Mouse (Mus musculus): ENCODE data around the gene Ampd2. TPM values are rescaled to one million over a fixed set of nuclear protein-coding genes. Genes with fewer than 3 reads are reported as not detected.

Gene Ampd2
- polyA plus RNA-seq, 1 experiment from 2014 or later, result 66.2 TPM

Other genes with a start within 250 kb of the Ampd2 start
- 0.13 TPM in 1 of 2 replicates, not detected in the other for gene Eps8l3, start 209.4 kb downstream of the Ampd2 start, polyA plus RNA-seq (2015; fragmentation: Nextera tagmentation; extraction: Ambion mirVana)
- gene Gstm5, start 190.8 kb downstream of the Ampd2 start, polyA plus RNA-seq (2015; fragmentation: Nextera tagmentation; extraction: Ambion mirVana), result 248 and 252 TPM in 2 replicates
- gene Gstm7, start 154.8 kb downstream of the Ampd2 start, polyA plus RNA-seq (2015; fragmentation: Nextera tagmentation; extraction: Ambion mirVana), result 48.0 and 52.9 TPM in 2 replicates
- gene Gstm6, start 142.9 kb downstream of the Ampd2 start, polyA plus RNA-seq (2015; fragmentation: Nextera tagmentation; extraction: Ambion mirVana), result 7.9 and 8.9 TPM in 2 replicates
- gene Gstm3, start 117.4 kb downstream of the Ampd2 start, polyA plus RNA-seq (2015; fragmentation: Nextera tagmentation; extraction: Ambion mirVana), result 0.12 TPM in 2 replicates
- 10.9 and 11.4 TPM in 2 replicates for gene Gstm2, start 100.2 kb downstream of the Ampd2 start, polyA plus RNA-seq (2015; fragmentation: Nextera tagmentation; extraction: Ambion mirVana)
- gene Gstm1, start 68.7 kb downstream of the Ampd2 start, polyA plus RNA-seq (2015; fragmentation: Nextera tagmentation; extraction: Ambion mirVana), result 122 and 136 TPM in 2 replicates
- 18.2 and 18.6 TPM in 2 replicates for gene Gstm4, start 41.8 kb downstream of the Ampd2 start, polyA plus RNA-seq (2015; fragmentation: Nextera tagmentation; extraction: Ambion mirVana)
- 0.17 and 0.46 TPM in 2 replicates for gene Gnat2, start 6.1 kb upstream of the Ampd2 start, polyA plus RNA-seq (2015; fragmentation: Nextera tagmentation; extraction: Ambion mirVana)
- 120 and 122 TPM in 2 replicates for gene Gnai3, start 59.5 kb upstream of the Ampd2 start, polyA plus RNA-seq (2015; fragmentation: Nextera tagmentation; extraction: Ambion mirVana)
- 6.1 and 6.4 TPM in 2 replicates for gene Gpr61, start 68.2 kb upstream of the Ampd2 start, polyA plus RNA-seq (2015; fragmentation: Nextera tagmentation; extraction: Ambion mirVana)
- 13.3 and 16.6 TPM in 2 replicates for gene Amigo1, start 99.7 kb upstream of the Ampd2 start, polyA plus RNA-seq (2015; fragmentation: Nextera tagmentation; extraction: Ambion mirVana)
- gene Cyb561d1, start 114.6 kb upstream of the Ampd2 start, polyA plus RNA-seq (2015; fragmentation: Nextera tagmentation; extraction: Ambion mirVana), result 3.4 and 3.5 TPM in 2 replicates
- 20.3 and 24.3 TPM in 2 replicates for gene Atxn7l2, start 124.3 kb upstream of the Ampd2 start, polyA plus RNA-seq (2015; fragmentation: Nextera tagmentation; extraction: Ambion mirVana)
- gene Sypl2, start 140.0 kb upstream of the Ampd2 start, polyA plus RNA-seq (2015; fragmentation: Nextera tagmentation; extraction: Ambion mirVana), result 0.47 and 1.2 TPM in 2 replicates
- gene Psma5, start 170.3 kb upstream of the Ampd2 start, polyA plus RNA-seq (2015; fragmentation: Nextera tagmentation; extraction: Ambion mirVana), result 237 and 247 TPM in 2 replicates
- 18.8 and 20.8 TPM in 2 replicates for gene Sort1, start 197.4 kb upstream of the Ampd2 start, polyA plus RNA-seq (2015; fragmentation: Nextera tagmentation; extraction: Ambion mirVana)

All from hindbrain, embryonic 15.5 days (tissue).